Mouse (Mus musculus): ENCODE measurements around the gene Cdk9.

The Cdk9 gene

GRCm38 (mm10) chr2:32734933-32735332 is 22.1 kb upstream of the Cdk9 start:
- ATAC-seq (ENCODE audit: insufficient number of reproducible peaks, low FRiP score, low TSS enrichment): no peak

- no peak for ATAC-seq (ENCODE audit: insufficient number of reproducible peaks, low FRiP score, low TSS enrichment)
Observed at GRCm38 (mm10) chr2:32734480-32734879, 21.6 kb upstream of the Cdk9 start.

- ATAC-seq (ENCODE audit: insufficient number of reproducible peaks, low FRiP score, low TSS enrichment): no peak
Observed at GRCm38 (mm10) chr2:32732695-32733094, 19.8 kb upstream of the Cdk9 start.

GRCm38 (mm10) chr2:32731911-32732310 is 19.0 kb upstream of the Cdk9 start:
- no peak for ATAC-seq (ENCODE audit: insufficient number of reproducible peaks, low FRiP score, low TSS enrichment)

- no peak for ATAC-seq (ENCODE audit: insufficient number of reproducible peaks, low FRiP score, low TSS enrichment)
Observed at GRCm38 (mm10) chr2:32730854-32731253, 18.0 kb upstream of the Cdk9 start.

- ATAC-seq (ENCODE audit: insufficient number of reproducible peaks, low FRiP score, low TSS enrichment): no peak
Observed at GRCm38 (mm10) chr2:32729547-32729946, 16.7 kb upstream of the Cdk9 start.

- no peak for ATAC-seq (ENCODE audit: insufficient number of reproducible peaks, low FRiP score, low TSS enrichment)
Observed at GRCm38 (mm10) chr2:32728463-32728862, 15.6 kb upstream of the Cdk9 start.

GRCm38 (mm10) chr2:32727435-32727834 is 14.6 kb upstream of the Cdk9 start:
- ATAC-seq (ENCODE audit: insufficient number of reproducible peaks, low FRiP score, low TSS enrichment): peak; percentile 97

GRCm38 (mm10) chr2:32724832-32725790 is 12.2 kb upstream of the Cdk9 start:
- no peak for ATAC-seq (ENCODE audit: insufficient number of reproducible peaks, low FRiP score, low TSS enrichment)

- ATAC-seq (ENCODE audit: insufficient number of reproducible peaks, low FRiP score, low TSS enrichment): no peak
Observed at GRCm38 (mm10) chr2:32724149-32724548, 11.3 kb upstream of the Cdk9 start.

- ATAC-seq (ENCODE audit: insufficient number of reproducible peaks, low FRiP score, low TSS enrichment): no peak
Observed at GRCm38 (mm10) chr2:32722581-32722980, 9.7 kb upstream of the Cdk9 start.

- no peak for ATAC-seq (ENCODE audit: insufficient number of reproducible peaks, low FRiP score, low TSS enrichment)
Observed at GRCm38 (mm10) chr2:32722046-32722445, 9.2 kb upstream of the Cdk9 start.

- ATAC-seq (ENCODE audit: insufficient number of reproducible peaks, low FRiP score, low TSS enrichment): no peak
Observed at GRCm38 (mm10) chr2:32720681-32721229, 7.9 kb upstream of the Cdk9 start, which contains the start of gene Sh2d3c. TSS of gene Sh2d3c (plus strand) at chr2:32721055.

GRCm38 (mm10) chr2:32720053-32720452 is 7.2 kb upstream of the Cdk9 start:
- no peak for ATAC-seq (ENCODE audit: insufficient number of reproducible peaks, low FRiP score, low TSS enrichment)

GRCm38 (mm10) chr2:32718761-32719160 is 5.9 kb upstream of the Cdk9 start:
- no peak for ATAC-seq (ENCODE audit: insufficient number of reproducible peaks, low FRiP score, low TSS enrichment)

GRCm38 (mm10) chr2:32714987-32715425 is 2.1 kb upstream of the Cdk9 start:
- no peak for ATAC-seq (ENCODE audit: insufficient number of reproducible peaks, low FRiP score, low TSS enrichment)

GRCm38 (mm10) chr2:32714117-32714986 is 1.5 kb upstream of the Cdk9 start:
- no peak for ATAC-seq (ENCODE audit: insufficient number of reproducible peaks, low FRiP score, low TSS enrichment)

- peak; percentile 79 for ATAC-seq (ENCODE audit: insufficient number of reproducible peaks, low FRiP score, low TSS enrichment)
Observed at GRCm38 (mm10) chr2:32712586-32712933, 316 bp downstream of the Cdk9 start.

- 0 out of 2 replicates have a peak, but pooled peaks have one; percentile 11 for ATAC-seq (ENCODE audit: insufficient number of reproducible peaks, low FRiP score, low TSS enrichment)
Observed at GRCm38 (mm10) chr2:32712108-32712551, 746 bp downstream of the Cdk9 start.

- ATAC-seq (ENCODE audit: insufficient number of reproducible peaks, low FRiP score, low TSS enrichment): no peak
Observed at GRCm38 (mm10) chr2:32711301-32712056, 1.4 kb downstream of the Cdk9 start.
